Mouse (Mus musculus): Measurements from ENCODE around the gene Ints3. TPM values are rescaled to one million over a fixed set of nuclear protein-coding genes. Genes with fewer than 3 reads are reported as not detected.
A peak's percentile ranks its signal among the peaks of the same experiment; 100 is the strongest.

Ints3 gene
- polyA plus RNA-seq, 1 experiment = 68.6 TPM

DNA sequence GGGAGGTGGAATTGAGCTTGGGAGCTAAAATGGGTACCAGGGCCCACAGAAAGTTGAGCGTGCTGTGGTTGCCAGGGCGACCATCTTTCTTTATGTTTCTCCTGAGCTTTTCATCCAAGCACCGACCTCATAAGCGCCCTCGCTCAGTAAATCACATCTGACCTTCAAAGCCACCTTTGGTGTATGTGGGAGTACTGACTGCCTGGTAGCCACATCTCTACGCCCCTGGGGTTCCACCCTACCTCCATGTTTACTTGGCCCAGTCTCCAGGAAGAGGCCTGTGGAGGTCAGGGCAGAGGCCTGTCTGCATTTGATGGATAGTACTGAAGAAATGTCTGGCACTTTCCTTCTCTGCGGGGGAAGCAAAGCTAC is 13.7 kb upstream of the Ints3 start:
- Histone ChIP-seq H3K4me1 (ENCODE audit: control insufficient read depth, insufficient read depth, low read length) (peaks cover 4% of the 10 kb centered on the region), H3K27me3 (ENCODE audit: control insufficient read depth, insufficient read depth, low read length, poor library complexity, severe bottlenecking) (no peaks in the 10 kb centered on the region), H3K27ac (ENCODE audit: insufficient read depth, low read length) (peak overlapping the region; percentile 96), H3K4me3 (ENCODE audit: low read depth, low read length) (peak overlapping the region; percentile 31), H3K9ac (ENCODE audit: low read depth, poor library complexity, severe bottlenecking) (peak overlapping the region; percentile 63), H3K9me3 (replicated peaks; ENCODE audit: control insufficient read depth, insufficient read depth, low read length, poor library complexity, severe bottlenecking) (no peaks in the 10 kb centered on the region), H3K36me3 (ENCODE audit: control insufficient read depth, insufficient read depth, low read length, poor library complexity, severe bottlenecking) (no peaks in the 10 kb centered on the region)
- 0 out of 2 replicates have a peak, but pooled peaks have one; percentile 7 for TF ChIP-seq EP300 (IDR thresholded peaks at IDR 0.05; ENCODE audit: insufficient read depth, low read depth, low read length)
- no peak for TF ChIP-seq CTCF (IDR thresholded peaks at IDR 0.05; ENCODE audit: low read depth, low read length)
- TF ChIP-seq POLR2A (IDR thresholded peaks at IDR 0.05; ENCODE audit: insufficient read depth, low read length) = no peak

- peak overlapping the region; percentile 63 for H3K9ac ChIP-seq (ENCODE audit: low read depth, poor library complexity, severe bottlenecking)
Measured at GRCm38 (mm10) chr3:90446389-90447122, 13.1 kb upstream of the Ints3 start.

DNA sequence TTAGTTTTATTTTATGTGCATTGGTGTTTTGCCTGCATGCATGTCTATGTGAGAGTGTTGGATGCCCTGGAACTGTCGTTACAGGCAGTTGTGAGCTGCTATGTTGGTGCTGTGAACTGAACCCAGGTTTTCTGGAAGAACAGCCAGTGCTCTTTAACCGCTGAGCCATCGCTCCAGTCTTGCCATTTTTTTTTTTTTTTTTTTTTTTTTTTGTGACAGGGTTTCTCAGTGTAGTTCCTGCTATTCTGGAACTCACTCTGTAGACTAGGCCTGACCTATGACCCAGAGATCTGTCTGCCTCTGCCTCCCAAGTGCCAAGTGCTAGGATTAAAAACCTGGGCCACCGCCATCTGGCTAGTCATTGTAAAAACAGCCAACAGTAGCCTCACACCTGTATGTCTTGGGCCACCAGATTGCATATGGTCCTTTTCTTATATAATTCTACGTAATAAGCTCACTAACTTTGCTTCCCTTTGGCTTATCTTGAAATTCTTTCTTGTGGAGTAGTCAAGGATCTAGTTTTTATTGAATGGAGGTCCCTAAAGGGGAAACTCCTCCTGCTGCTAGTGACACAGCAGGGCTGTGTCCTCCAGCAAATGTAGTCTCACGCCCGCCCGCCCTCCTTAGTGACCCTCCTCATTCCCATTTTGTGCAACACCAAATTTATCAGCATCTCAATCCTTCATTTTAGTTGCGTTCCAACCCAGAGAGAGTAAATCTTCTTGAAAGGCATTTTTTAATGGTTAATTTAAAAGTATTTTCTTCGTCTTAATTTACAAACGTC is 12.2 kb upstream of the Ints3 start:
- no peaks in the 10 kb centered on the region for H3K9me3 ChIP-seq (replicated peaks; ENCODE audit: control insufficient read depth, insufficient read depth, low read length, poor library complexity, severe bottlenecking)
- no peaks in the 10 kb centered on the region for H3K36me3 ChIP-seq (ENCODE audit: control insufficient read depth, insufficient read depth, low read length, poor library complexity, severe bottlenecking)
- peaks cover 4% of the 10 kb centered on the region for H3K4me1 ChIP-seq (ENCODE audit: control insufficient read depth, insufficient read depth, low read length)
- TF ChIP-seq POLR2A (IDR thresholded peaks at IDR 0.05; ENCODE audit: insufficient read depth, low read length) (no peak), EP300 (IDR thresholded peaks at IDR 0.05; ENCODE audit: insufficient read depth, low read depth, low read length) (no peak), CTCF (IDR thresholded peaks at IDR 0.05; ENCODE audit: low read depth, low read length) (no peak)
- H3K4me3 ChIP-seq (ENCODE audit: low read depth, low read length) = peak overlapping the region; percentile 24; the same call in 1 of the 2 replicates
- H3K27me3 ChIP-seq (ENCODE audit: control insufficient read depth, insufficient read depth, low read length, poor library complexity, severe bottlenecking) = no peaks in the 10 kb centered on the region
- peak overlapping the region; percentile 61 for H3K9ac ChIP-seq (ENCODE audit: low read depth, poor library complexity, severe bottlenecking)
- H3K27ac ChIP-seq (ENCODE audit: insufficient read depth, low read length) = peak overlapping the region; percentile 90

More at GRCm38 (mm10) chr3:90446389-90447122, 13.1 kb upstream of the Ints3 start:
- H3K4me1 ChIP-seq (ENCODE audit: control insufficient read depth, insufficient read depth, low read length) = peaks cover 4% of the 10 kb centered on the region
- no peaks in the 10 kb centered on the region for H3K9me3 ChIP-seq (replicated peaks; ENCODE audit: control insufficient read depth, insufficient read depth, low read length, poor library complexity, severe bottlenecking)
- H3K27me3 ChIP-seq (ENCODE audit: control insufficient read depth, insufficient read depth, low read length, poor library complexity, severe bottlenecking) = no peaks in the 10 kb centered on the region
- no peaks in the 10 kb centered on the region for H3K36me3 ChIP-seq (ENCODE audit: control insufficient read depth, insufficient read depth, low read length, poor library complexity, severe bottlenecking)
- H3K4me3 ChIP-seq (ENCODE audit: low read depth, low read length) = peak overlapping the region; percentile 31
- TF ChIP-seq CTCF (IDR thresholded peaks at IDR 0.05; ENCODE audit: low read depth, low read length) (no peak), EP300 (IDR thresholded peaks at IDR 0.05; ENCODE audit: insufficient read depth, low read depth, low read length) (peak; percentile 80), POLR2A (IDR thresholded peaks at IDR 0.05; ENCODE audit: insufficient read depth, low read length) (peak; percentile 86)
- peak overlapping the region; percentile 96 for H3K27ac ChIP-seq (ENCODE audit: insufficient read depth, low read length)

- TF ChIP-seq CTCF (IDR thresholded peaks at IDR 0.05; ENCODE audit: low read depth, low read length) (no peak), POLR2A (IDR thresholded peaks at IDR 0.05; ENCODE audit: insufficient read depth, low read length) (no peak), EP300 (IDR thresholded peaks at IDR 0.05; ENCODE audit: insufficient read depth, low read depth, low read length) (no peak)
- H3K4me1 ChIP-seq (ENCODE audit: control insufficient read depth, insufficient read depth, low read length) = peaks cover 4% of the 10 kb centered on the region
- peak overlapping the region; percentile 86 for H3K27ac ChIP-seq (ENCODE audit: insufficient read depth, low read length)
- no peaks in the 10 kb centered on the region for H3K9me3 ChIP-seq (replicated peaks; ENCODE audit: control insufficient read depth, insufficient read depth, low read length, poor library complexity, severe bottlenecking)
- H3K36me3 ChIP-seq (ENCODE audit: control insufficient read depth, insufficient read depth, low read length, poor library complexity, severe bottlenecking) = no peaks in the 10 kb centered on the region
- H3K27me3 ChIP-seq (ENCODE audit: control insufficient read depth, insufficient read depth, low read length, poor library complexity, severe bottlenecking) = no peaks in the 10 kb centered on the region
- H3K4me3 ChIP-seq (ENCODE audit: low read depth, low read length) = no peak overlapping the region
- no peak overlapping the region for H3K9ac ChIP-seq (ENCODE audit: low read depth, poor library complexity, severe bottlenecking)
Measured at GRCm38 (mm10) chr3:90443977-90444376, 10.6 kb upstream of the Ints3 start.

DNA sequence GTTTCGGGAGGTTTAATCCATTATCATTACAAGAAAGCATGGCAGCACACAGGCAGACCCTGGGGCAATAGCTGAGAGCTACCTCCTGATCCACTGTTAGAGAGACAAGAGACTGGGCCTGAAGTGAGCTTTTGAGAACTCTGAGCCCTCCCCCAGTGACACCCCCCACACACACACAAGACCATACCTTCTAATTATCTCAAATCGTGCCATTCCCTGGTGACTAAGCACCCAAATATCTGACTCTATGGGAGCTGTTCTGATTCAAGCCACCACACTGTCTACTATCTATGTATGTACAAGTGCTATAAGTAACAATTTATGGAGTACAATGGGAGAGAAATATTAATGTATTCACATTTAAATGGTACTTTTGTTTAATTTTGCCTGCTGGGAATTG is 7.3 kb upstream of the Ints3 start:
- no peak for TF ChIP-seq CTCF (IDR thresholded peaks at IDR 0.05; ENCODE audit: low read depth, low read length)
- no peak for TF ChIP-seq POLR2A (IDR thresholded peaks at IDR 0.05; ENCODE audit: insufficient read depth, low read length)
- TF ChIP-seq EP300 (IDR thresholded peaks at IDR 0.05; ENCODE audit: insufficient read depth, low read depth, low read length) = no peak
- Histone ChIP-seq H3K27ac (ENCODE audit: insufficient read depth, low read length) (no peak overlapping the region), H3K4me1 (ENCODE audit: control insufficient read depth, insufficient read depth, low read length) (peaks cover 2% of the 10 kb centered on the region), H3K27me3 (ENCODE audit: control insufficient read depth, insufficient read depth, low read length, poor library complexity, severe bottlenecking) (no peaks in the 10 kb centered on the region), H3K36me3 (ENCODE audit: control insufficient read depth, insufficient read depth, low read length, poor library complexity, severe bottlenecking) (no peaks in the 10 kb centered on the region), H3K9ac (ENCODE audit: low read depth, poor library complexity, severe bottlenecking) (no peak overlapping the region), H3K9me3 (replicated peaks; ENCODE audit: control insufficient read depth, insufficient read depth, low read length, poor library complexity, severe bottlenecking) (no peaks in the 10 kb centered on the region), H3K4me3 (ENCODE audit: low read depth, low read length) (no peak overlapping the region)

Data from ES-Bruce4 (cell line).